Mouse (Mus musculus) spleen, postnatal 14 days (tissue): ENCODE measurements at regions not wholly inside any gene's neighbourhood (a gene's known extent, or its start where the extent isn't known, plus 50 kb on each side); places are given as distances from the start of the nearest gene placed in this dataset.
A peak's percentile ranks its signal among the peaks of the same experiment; 100 is the strongest.

Experiments used
- DNase-seq, 2 experiments: peaks; one replicate each; pipeline ENCODE4 v3.0.0; 2021 to 2022; ENCODE audit warnings: low spot score in 2 of 2

DNA sequence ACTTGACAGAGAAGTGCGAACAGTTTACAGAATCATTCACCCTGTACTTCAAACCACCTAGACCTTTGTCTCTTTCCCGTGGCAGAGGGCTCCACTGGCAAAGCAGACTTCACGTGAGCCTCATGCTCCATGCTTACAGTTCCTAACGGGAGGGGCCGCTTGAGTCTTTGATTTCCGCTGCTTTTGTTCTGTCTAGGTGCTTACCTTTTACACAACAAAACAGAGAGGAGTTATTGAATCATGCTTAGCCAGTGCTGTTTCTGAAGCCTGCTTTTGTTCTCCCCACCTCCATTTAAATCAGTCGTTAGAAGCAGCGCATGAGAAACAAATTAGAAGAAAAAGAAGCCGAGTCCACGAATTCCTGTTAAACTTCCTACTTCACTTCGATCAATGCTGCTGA is 61.9 kb upstream of the Ubash3b start:
- no peak for DNase-seq

DNA sequence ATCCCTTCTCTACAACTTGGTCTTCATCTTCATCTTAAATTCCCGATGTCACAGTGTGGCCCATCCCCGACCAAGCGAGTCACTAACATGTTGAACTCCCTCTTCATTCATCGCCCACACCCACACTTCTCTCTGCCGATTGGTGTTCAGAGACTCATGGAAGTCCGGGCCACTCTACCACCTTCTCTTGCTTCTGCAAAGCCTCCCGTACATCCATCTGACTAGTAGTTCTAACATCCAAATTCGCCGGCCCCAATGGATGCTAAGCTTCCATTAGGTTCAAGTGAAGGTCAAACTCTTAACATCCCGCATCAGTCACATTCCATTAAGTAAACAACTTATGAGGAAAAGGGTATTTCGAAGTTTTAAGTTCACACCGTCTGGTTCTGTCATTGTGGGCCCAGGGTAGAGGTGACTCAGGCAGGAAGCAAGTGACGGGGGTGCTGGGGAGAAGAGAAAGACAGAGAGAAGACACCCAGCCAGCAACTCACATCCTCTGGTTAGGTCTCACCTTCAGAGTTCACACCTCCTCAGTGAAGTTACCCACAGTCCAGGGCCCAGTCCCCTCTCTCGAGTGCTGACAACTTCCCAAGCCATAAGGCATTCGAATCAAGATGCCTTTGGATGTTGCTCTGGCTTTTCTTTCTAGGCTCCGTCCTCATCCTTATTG is 61.0 kb upstream of the Ubash3b start:
- DNase-seq = no peak

DNA sequence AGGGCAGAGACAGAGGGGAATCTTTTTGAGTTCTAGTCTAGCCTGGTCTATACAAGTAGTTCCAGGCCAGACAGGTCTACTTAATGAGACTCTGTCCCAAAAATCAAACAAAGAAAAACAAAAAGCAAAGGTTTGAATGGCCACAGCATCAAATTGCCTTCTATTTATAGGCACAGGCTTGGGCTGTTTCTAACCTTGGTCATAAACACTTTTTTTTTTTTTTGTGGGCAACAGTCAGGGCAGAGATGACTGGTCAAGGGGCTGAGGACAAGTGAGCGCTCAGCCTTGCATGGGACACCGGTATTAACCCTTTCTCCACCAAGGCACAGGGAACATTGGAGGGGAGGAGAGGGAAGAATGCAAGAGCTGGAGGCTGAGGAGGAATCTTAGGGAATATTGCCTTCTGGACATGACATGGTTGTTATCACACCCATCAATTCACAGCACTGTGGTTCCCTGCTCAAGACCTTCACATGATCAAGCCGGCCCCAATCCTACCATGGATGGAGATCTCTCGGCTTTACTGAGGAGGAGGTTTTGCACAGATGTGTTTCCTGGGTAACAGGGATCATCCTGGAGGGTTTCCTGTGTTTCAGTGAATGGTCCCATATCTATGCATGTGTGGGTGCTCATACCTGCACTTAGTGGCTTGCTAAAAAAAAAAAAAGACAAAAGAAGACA is 59.8 kb upstream of the Ubash3b start:
- no peak for DNase-seq

DNA sequence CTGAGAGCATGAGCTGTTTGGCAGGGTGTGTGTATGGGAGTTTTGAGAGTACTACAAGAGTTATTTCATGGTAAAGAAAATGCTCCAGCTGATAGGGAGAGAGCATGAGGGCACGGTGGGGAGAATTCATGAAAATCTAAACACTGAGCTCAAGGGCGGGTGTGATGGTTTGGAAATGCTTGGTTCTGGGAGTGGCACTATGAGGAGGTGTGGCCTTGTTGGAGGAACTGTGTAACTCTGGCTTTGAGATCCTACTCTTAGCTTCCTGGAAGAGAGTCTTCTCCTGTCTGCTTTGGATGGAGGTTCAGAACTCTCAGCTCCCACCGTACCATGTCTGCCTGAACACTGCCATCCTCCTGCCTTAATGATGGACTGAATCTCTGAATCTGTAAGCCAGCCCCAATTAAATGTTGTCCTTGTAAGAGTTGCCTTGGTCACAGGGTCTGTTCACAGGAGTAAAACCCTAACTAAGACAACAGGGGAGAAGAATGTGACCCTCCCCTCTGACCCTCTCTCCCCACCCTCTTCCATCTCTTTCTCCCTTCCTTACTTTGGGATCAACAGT is 58.7 kb upstream of the Ubash3b start:
- no peak for DNase-seq

DNA sequence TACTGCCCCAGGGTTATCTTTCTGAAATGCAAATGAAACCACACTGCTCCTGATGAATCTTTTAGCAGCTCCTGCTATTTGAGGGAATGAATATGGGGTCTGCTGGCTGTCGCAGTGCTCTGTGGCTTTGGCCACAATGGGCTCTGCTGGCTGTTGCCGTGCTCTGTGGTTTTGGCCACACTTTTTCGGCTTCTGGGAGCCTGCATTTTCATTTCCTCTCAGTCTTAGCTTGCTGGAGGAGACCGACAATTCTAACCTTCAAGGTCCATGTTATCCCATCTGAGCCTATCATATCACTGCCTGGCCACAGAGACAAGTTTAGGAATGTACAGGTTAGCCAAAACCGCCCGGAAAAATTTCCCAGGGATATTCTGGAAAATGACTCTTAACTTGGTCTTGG is 57.2 kb upstream of the Ubash3b start:
- no peak for DNase-seq

DNA sequence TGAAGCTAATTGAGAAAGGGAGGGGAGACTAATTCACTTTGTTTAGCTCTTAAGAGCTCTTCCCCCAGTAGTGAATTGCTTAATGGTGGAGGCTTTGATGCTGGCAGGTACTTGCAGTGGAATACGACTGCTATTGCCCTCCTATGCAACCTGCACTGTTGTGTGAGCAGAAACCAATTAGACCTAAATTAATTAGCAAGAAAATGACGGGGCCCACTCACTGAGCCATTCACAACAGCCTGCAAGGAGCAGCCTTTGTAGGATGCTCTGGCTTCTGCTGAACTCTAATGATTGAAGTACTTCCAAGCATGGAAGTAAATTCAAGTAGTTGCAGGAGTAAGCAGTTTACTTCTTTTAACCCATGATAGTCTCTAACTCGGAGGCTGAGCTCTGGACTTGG is 54.8 kb upstream of the Ubash3b start:
- no peak for DNase-seq

DNA sequence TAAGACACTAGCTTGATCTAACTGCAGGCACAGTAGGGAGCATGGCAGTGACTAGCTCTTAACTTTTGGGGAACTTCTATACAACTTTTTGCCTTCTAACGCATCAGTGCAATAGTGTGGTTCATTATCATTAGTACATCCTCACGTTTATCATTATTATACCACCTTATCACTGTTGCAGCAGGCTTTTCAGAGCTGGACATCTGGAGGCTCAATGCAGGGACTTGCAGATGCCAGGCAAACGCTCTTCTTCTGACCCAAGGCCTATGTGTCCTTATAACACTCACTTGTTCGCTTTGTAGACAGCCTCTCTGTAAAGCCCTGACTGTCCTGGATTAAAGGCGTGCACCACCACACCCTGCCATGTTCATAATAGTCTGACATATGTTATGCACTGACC is 53.5 kb upstream of the Ubash3b start:
- no peak for DNase-seq

DNA sequence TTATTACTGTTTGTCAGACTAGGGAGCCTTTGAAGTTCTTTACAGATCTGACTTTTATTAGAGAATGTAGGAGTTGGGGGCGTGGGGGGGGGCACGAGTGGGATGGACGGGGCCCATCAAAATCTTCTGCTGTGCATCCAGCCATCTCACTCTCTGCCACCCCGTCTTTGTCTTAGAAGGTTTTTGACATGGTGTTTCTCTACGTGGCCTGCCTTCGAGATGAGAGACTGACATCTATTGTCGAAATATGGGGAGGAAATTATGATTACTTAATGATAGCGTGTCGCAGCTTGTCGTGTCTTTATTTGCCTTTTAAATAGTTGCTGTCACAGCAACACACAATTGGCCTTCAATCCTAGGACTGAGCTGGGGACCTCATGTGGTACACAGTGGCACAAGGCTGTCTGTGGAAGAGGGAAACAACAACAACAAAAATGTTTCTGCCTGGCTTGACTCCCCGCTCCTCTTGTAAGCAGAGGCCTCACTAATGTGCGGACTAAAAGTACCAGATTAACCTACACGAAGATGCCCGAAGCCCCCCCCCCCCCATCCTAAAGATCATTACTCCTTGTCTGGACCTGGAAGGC is 51.5 kb upstream of the Ubash3b start:
- DNase-seq = no peak

DNA sequence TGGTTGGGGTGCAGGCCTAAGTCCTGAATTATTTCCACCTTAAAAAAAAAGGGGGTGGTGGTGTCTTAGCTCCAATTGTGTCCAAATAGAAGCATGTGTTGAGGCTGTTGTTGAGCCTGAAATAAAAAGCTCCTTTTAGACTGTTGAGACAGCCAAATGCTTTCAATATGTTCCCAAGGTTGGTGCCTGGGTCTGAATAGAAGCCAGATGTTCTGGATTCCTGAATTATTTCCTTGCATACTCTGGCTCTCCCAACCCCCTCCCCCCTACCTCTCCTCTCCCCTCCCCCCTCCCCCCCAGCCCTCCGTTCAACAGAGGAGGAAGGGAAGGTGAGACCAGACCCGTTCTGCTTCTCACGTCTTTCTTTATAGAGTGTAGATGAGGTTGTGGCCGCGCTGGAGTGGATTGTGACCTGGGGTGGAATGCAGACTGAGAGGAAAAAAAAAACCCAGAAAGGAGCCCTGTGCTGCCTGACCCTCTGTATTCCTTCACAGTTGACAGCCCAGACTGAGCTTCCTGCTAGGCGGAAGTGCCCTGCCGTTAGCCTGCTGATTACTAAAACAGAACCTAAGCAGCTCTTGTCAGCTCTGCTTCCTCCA is 50.9 kb upstream of the Ubash3b start:
- DNase-seq = peak in 1 of 2 experiments; percentile 24

DNA sequence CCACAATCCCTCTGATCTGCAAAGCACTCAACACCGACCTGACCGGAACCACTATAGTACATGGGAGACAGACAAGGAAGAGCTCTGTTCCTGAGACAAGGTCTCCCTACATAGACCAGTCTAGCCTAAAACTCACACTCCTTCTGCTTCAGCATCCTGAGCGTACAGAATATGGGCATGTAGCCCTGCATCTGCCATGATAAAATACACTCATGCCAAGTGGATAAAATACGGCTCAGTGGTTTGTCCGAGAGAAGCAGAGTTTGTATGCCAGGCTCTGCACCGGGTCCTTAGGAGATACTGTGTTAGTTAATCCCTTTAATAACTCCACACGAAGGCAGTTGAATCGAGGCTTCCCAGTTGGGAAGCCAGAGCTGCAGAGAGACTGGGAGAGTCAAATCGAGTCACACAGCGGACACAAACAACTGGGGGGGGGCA is 50.4 kb upstream of the Ubash3b start:
- DNase-seq = no peak
